Mouse (Mus musculus): ENCODE data around the gene Itgav. TPM values are rescaled to one million over a fixed set of nuclear protein-coding genes. Genes with fewer than 3 reads are reported as not detected.

Gene Itgav
- polyA plus RNA-seq, 2 experiments: 38.1 to 87.5 TPM

DNA sequence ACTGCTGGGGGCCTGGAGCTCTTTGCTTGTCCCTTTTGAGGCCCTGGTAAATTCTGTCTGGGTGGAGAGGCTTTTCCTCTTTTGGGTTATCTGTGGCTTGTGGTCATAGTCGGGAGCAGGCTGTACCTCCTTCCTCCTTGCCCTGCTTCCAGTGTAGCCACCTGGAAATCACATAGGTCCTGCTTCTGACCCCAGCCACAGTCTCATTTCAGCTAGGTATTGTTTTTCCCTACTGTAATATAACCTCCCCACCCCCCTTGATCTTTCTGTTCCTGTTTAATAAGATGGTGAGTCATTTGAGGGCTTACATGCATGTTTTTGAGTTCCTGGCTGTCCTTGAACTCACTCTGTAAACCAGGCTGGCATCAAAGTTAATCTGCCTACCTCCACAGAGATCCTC is 42.7 kb downstream of the Itgav start:
- no peak overlapping the region for H3K27ac ChIP-seq (replicated peaks; ENCODE audit: low read depth, low read length)
- no peak for TF ChIP-seq POLR2A (IDR thresholded peaks at IDR 0.05; ENCODE audit: borderline replicate concordance, extremely low read depth, insufficient read depth, insufficient read length)
- H3K9ac ChIP-seq (ENCODE audit: low read depth, low read length, severe bottlenecking): no peak overlapping the region
- H3K36me3 ChIP-seq (ENCODE audit: control insufficient read depth, insufficient read depth, low read length): peaks cover 36% of the 10 kb centered on the region
- no peaks in the 10 kb centered on the region for H3K4me1 ChIP-seq (ENCODE audit: control insufficient read depth, insufficient read depth, low read length)
- no peaks in the 10 kb centered on the region for H3K27me3 ChIP-seq (ENCODE audit: control insufficient read depth, insufficient read depth, low read length)
- no peak for ATAC-seq (ENCODE audit: low FRiP score, low read depth)
- H3K4me3 ChIP-seq (replicated peaks; ENCODE audit: low read length): no peak overlapping the region
- no peak overlapping the region for H3K4me2 ChIP-seq (replicated peaks; ENCODE audit: low read depth, low read length, severe bottlenecking)
- no peaks in the 10 kb centered on the region for H3K9me3 ChIP-seq (ENCODE audit: control insufficient read depth, low read length)
- no peak for DNase-seq (ENCODE audit: low spot score)
- 70% methylated on average over 1 of the region's 1 CpGs for WGBS

DNA sequence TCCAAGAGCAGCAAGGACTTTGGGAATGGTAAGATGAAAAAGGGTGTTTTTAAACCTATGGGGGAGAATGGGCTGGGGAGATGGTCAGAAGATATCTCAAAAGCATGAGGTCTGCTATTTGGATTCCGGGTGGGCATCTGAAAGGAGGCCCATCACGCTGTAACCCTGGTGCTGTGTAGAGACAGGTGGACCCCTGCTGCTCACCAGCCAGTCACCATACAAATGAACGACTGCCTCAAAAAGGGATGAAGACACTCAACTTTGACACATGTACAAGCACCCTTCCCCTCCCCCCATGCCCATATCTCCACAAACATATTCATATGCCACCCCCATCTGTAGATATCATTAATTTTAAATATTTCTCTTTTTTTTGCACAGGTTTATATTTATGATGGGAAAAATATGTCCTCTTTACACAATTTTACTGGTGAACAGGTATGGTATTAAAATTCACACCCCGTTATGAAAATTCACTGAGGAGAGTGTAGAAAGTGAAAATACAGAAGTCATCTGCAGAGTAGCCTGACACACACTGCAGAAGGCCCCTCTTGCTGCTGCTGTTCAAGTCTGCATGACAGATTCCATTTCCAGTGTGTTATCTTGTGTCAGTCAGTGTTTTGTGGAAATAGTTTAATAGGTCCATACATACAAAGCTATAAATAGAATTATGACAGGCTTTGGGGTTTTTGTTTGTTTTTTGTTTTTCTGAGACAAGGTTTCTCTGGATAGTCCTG is 44.3 kb downstream of the Itgav start:
- TF ChIP-seq POLR2A (IDR thresholded peaks at IDR 0.05; ENCODE audit: borderline replicate concordance, extremely low read depth, insufficient read depth, insufficient read length): no peak
- DNase-seq (ENCODE audit: low spot score) (no peak), ATAC-seq (ENCODE audit: low FRiP score, low read depth) (no peak)
- Histone ChIP-seq H3K4me3 (replicated peaks; ENCODE audit: low read length) (no peak overlapping the region), H3K9me3 (ENCODE audit: control insufficient read depth, low read length) (no peaks in the 10 kb centered on the region), H3K4me2 (replicated peaks; ENCODE audit: low read depth, low read length, severe bottlenecking) (no peak overlapping the region), H3K27ac (replicated peaks; ENCODE audit: low read depth, low read length) (no peak overlapping the region), H3K27me3 (ENCODE audit: control insufficient read depth, insufficient read depth, low read length) (no peaks in the 10 kb centered on the region), H3K36me3 (ENCODE audit: control insufficient read depth, insufficient read depth, low read length) (peaks cover 42% of the 10 kb centered on the region), H3K9ac (ENCODE audit: low read depth, low read length, severe bottlenecking) (no peak overlapping the region), H3K4me1 (ENCODE audit: control insufficient read depth, insufficient read depth, low read length) (no peaks in the 10 kb centered on the region)
- WGBS: 88% methylated on average over 4 of the region's 4 CpGs

DNA sequence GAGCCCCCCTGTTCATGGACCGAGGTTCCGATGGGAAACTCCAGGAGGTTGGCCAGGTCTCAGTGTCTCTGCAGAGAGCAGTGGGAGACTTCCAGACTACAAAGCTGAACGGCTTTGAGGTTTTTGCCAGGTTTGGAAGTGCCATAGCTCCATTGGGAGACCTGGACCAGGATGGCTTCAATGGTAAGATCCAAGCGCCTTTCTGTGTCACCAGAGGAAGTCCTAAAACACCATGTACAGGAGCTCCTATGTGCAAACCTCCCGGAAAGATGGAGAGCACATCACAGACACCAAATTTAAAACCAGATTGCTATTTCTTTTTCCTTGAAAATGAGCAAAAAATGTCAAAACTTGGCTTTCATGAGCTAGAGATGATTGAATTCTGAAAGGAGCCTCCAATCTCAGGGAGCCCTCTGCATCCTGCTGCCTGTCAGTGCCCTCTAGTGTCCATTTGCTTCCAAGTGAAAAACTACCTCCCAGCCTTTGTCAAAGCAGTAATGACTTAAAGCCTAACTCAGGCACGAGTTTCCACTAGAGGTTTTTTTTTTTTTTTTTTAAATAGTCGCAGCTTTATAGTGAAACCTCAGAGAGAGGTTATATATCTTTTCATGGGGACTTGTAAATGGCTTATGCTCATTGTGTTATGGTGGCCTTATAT is 47.1 kb downstream of the Itgav start:
- H3K27me3 ChIP-seq (ENCODE audit: control insufficient read depth, insufficient read depth, low read length): no peaks in the 10 kb centered on the region
- TF ChIP-seq POLR2A (IDR thresholded peaks at IDR 0.05; ENCODE audit: borderline replicate concordance, extremely low read depth, insufficient read depth, insufficient read length): no peak
- 68% methylated on average over 7 of the region's 7 CpGs for WGBS
- no peak overlapping the region for H3K9ac ChIP-seq (ENCODE audit: low read depth, low read length, severe bottlenecking)
- peak; percentile 55; the same call in 1 of the 2 replicates for ATAC-seq (ENCODE audit: low FRiP score, low read depth)
- H3K4me1 ChIP-seq (ENCODE audit: control insufficient read depth, insufficient read depth, low read length): no peaks in the 10 kb centered on the region
- peak; percentile 70 for DNase-seq (ENCODE audit: low spot score)
- H3K36me3 ChIP-seq (ENCODE audit: control insufficient read depth, insufficient read depth, low read length): peaks cover 43% of the 10 kb centered on the region
- no peak overlapping the region for H3K4me3 ChIP-seq (replicated peaks; ENCODE audit: low read length)
- H3K27ac ChIP-seq (replicated peaks; ENCODE audit: low read depth, low read length): no peak overlapping the region
- no peak overlapping the region for H3K4me2 ChIP-seq (replicated peaks; ENCODE audit: low read depth, low read length, severe bottlenecking)
- H3K9me3 ChIP-seq (ENCODE audit: control insufficient read depth, low read length): no peaks in the 10 kb centered on the region

GRCm38 (mm10) chr2:83791330-83792073 is 67.3 kb downstream of the Itgav start:
- Histone ChIP-seq H3K36me3 (ENCODE audit: control insufficient read depth, insufficient read depth, low read length) (peaks cover 59% of the 10 kb centered on the region), H3K4me1 (ENCODE audit: control insufficient read depth, insufficient read depth, low read length) (no peaks in the 10 kb centered on the region), H3K27me3 (ENCODE audit: control insufficient read depth, insufficient read depth, low read length) (no peaks in the 10 kb centered on the region), H3K4me2 (replicated peaks; ENCODE audit: low read depth, low read length, severe bottlenecking) (no peak overlapping the region), H3K9me3 (ENCODE audit: control insufficient read depth, low read length) (no peaks in the 10 kb centered on the region), H3K27ac (replicated peaks; ENCODE audit: low read depth, low read length) (no peak overlapping the region), H3K9ac (ENCODE audit: low read depth, low read length, severe bottlenecking) (no peak overlapping the region), H3K4me3 (replicated peaks; ENCODE audit: low read length) (no peak overlapping the region)
- WGBS: 89% methylated on average over 20 of the region's 20 CpGs
- TF ChIP-seq POLR2A (IDR thresholded peaks at IDR 0.05; ENCODE audit: borderline replicate concordance, extremely low read depth, insufficient read depth, insufficient read length): no peak
- ATAC-seq (ENCODE audit: low FRiP score, low read depth) (no peak), DNase-seq (ENCODE audit: low spot score) (no peak)

GRCm38 (mm10) chr2:83792102-83792501 is 67.9 kb downstream of the Itgav start:
- Histone ChIP-seq H3K36me3 (ENCODE audit: control insufficient read depth, insufficient read depth, low read length) (peaks cover 65% of the 10 kb centered on the region), H3K4me2 (replicated peaks; ENCODE audit: low read depth, low read length, severe bottlenecking) (no peak overlapping the region), H3K9ac (ENCODE audit: low read depth, low read length, severe bottlenecking) (no peak overlapping the region), H3K4me3 (replicated peaks; ENCODE audit: low read length) (no peak overlapping the region), H3K27me3 (ENCODE audit: control insufficient read depth, insufficient read depth, low read length) (no peaks in the 10 kb centered on the region), H3K4me1 (ENCODE audit: control insufficient read depth, insufficient read depth, low read length) (no peaks in the 10 kb centered on the region), H3K9me3 (ENCODE audit: control insufficient read depth, low read length) (no peaks in the 10 kb centered on the region), H3K27ac (replicated peaks; ENCODE audit: low read depth, low read length) (no peak overlapping the region)
- TF ChIP-seq POLR2A (IDR thresholded peaks at IDR 0.05; ENCODE audit: borderline replicate concordance, extremely low read depth, insufficient read depth, insufficient read length): no peak
- 90% methylated on average over 4 of the region's 4 CpGs for WGBS
- ATAC-seq (ENCODE audit: low FRiP score, low read depth): no peak
- DNase-seq (ENCODE audit: low spot score): no peak

All from limb, embryonic 14.5 days (tissue).